Mouse (Mus musculus): ENCODE data around the gene Mcoln2.

Mcoln2 gene

GRCm38 (mm10) chr3:146225061-146225761, 75.6 kb downstream of the Mcoln2 start:
- no peak for DNase-seq (ENCODE audit: low spot score in 2 of 2)

GRCm38 (mm10) chr3:146227427-146227826, 77.8 kb downstream of the Mcoln2 start:
- no peak for DNase-seq (ENCODE audit: low spot score in 2 of 2)

GRCm38 (mm10) chr3:146228559-146229310, 79.1 kb downstream of the Mcoln2 start:
- DNase-seq (ENCODE audit: low spot score in 2 of 2), result no peak

- DNase-seq (ENCODE audit: low spot score in 2 of 2), result no peak
Observed at GRCm38 (mm10) chr3:146232708-146233107, 83.1 kb downstream of the Mcoln2 start.

- DNase-seq (ENCODE audit: low spot score in 2 of 2), result no peak
Observed at GRCm38 (mm10) chr3:146233741-146234140, 84.1 kb downstream of the Mcoln2 start.

GRCm38 (mm10) chr3:146234530-146234929, 84.9 kb downstream of the Mcoln2 start:
- DNase-seq (ENCODE audit: low spot score in 2 of 2), result no peak

GRCm38 (mm10) chr3:146236280-146236679, 86.6 kb downstream of the Mcoln2 start:
- no peak for DNase-seq (ENCODE audit: low spot score in 2 of 2)

GRCm38 (mm10) chr3:146237676-146238075, 88.0 kb downstream of the Mcoln2 start:
- DNase-seq (ENCODE audit: low spot score in 2 of 2), result no peak

- no peak for DNase-seq (ENCODE audit: low spot score in 2 of 2)
Observed at GRCm38 (mm10) chr3:146244630-146245029, 95.0 kb downstream of the Mcoln2 start.

Data from heart, adult 9 months (tissue).